Mouse (Mus musculus): Measurements from ENCODE around the gene Gpr25.

The Gpr25 gene

GRCm38 (mm10) chr1:136260635-136261238 is at the start of gene Gpr25:
Gene Gpr25 (minus strand): TSS chr1:136260873.
- no peak for DNase-seq

- no peak for DNase-seq
Measured at GRCm38 (mm10) chr1:136309193-136309592, 48.5 kb upstream of the Gpr25 start.

- peak; percentile 54 for DNase-seq
Measured at GRCm38 (mm10) chr1:136306424-136306823, 45.8 kb upstream of the Gpr25 start.

DNA sequence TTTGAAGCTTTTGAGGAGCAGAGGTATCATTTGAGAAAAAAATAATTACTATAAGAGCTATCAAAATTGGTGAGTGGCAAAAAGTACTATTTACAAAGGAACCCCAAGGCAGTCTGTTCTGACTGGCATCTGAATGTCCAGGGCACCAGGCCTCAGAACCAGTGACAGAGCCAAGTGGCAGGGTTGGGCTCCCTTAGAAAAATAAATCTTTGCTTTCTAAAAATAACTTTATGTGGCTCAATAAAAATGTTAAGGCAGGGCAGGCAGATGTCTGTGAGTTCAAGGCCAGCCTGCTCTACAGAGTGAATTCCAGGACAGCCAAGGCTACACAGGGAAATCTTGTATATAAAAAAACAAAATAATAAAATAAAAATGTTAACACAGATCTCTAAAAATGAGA is 33.3 kb upstream of the Gpr25 start:
- DNase-seq, result no peak

- DNase-seq, result no peak
Measured at GRCm38 (mm10) chr1:136289803-136290202, 29.1 kb upstream of the Gpr25 start.

DNA sequence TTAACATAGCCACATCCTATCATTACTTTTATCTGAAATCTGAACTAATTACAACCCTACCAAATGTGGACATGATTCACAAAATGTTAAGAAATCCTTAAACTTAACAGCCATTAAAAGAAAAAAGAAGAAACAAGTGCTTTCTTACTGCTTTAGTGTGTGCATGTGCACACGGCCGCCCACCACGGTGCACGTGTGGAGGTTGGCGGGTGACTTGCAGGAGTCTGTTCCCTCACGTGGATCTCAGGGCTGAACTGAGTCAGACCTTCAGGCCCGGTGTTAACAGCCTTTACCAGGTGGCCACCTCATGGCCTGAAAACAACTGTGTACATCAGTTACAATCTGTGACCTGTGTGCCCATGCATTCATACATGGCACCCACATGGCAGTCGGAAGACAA is 16.7 kb upstream of the Gpr25 start:
- no peak for DNase-seq

GRCm38 (mm10) chr1:136268224-136268623 is 7.6 kb upstream of the Gpr25 start:
- DNase-seq, result no peak

DNA sequence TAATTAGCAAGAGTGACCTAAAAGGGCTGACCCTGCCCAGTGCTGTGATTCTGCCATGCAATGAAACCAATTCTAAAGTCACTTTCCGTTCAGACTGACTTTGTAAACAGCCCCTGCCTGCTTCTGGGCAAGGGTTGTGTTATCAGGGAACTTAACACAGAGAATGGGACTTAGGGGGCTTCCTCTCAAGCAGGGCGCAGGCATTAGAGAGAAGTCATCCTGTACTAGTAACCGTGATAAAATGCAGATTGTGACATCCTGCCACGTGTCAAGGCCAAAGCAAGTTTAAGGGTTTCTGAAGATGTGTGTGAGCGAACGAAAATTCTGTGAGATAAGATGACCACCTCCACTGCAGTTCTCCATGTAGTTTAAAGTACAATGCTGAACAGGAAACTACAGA is 5.5 kb upstream of the Gpr25 start:
- DNase-seq, result no peak

- no peak for DNase-seq
Measured at GRCm38 (mm10) chr1:136263355-136263754, 2.7 kb upstream of the Gpr25 start.

- DNase-seq, result peak; percentile 79
Measured at GRCm38 (mm10) chr1:136259893-136260634, 609 bp downstream of the Gpr25 start.

DNA sequence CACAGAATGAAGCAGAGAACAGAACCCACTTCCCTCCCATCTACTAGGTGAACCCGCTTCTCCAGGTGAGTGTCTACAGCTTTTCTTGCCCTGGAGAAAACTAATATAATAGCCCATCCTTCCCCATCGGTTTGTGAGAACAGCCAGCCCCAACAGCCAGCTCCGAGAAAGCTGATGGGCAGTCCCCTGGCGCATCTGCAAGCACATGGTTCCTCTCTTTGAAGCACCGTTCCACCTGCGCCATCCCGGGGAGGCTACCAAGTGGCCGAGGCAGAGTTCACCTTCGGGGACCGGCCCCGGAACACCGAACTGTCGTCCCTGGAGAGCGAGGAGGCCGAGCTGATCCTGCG is 1.2 kb downstream of the Gpr25 start:
- no peak for DNase-seq

GRCm38 (mm10) chr1:136258495-136258894 is 2.2 kb downstream of the Gpr25 start:
- DNase-seq, result no peak

DNA sequence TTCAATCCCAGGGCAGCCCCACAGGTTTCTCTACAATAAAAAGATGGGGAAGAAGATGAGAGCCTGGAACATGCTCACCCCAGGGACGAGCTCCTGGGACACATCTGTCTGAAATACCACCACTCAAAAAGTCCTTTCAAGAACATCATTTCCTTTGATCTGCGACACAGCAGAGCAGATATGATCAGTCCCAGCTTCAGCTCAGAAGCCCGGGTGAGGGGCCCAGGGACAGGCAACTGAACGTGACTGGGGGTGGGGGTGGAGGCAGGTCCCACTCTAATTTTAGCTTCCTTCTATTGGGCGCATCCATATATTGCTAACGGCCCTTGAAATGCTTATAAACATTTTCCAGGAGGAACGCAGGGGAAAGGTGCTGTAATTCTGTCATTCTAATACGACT is 5.0 kb downstream of the Gpr25 start:
- DNase-seq, result no peak

DNA sequence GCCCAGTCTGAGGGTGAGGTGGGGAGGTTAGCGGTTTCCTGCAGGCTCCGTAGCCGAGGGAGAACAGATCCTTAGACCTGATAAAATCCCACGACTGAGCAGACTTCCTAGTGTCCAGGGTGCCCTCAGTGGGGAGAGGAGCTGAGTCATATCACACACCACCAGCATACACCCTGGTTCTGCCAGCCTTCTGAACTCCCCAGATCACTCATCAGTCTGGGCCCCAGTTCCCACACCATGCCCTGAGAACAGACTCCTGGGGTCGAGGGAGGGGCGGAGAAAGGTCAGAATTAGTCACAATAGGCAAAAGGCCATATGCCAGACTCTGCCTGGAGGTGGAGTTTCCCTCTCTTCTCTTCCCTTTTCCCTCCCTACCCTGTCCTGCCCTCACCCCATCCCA is 5.5 kb downstream of the Gpr25 start:
- no peak for DNase-seq

DNA sequence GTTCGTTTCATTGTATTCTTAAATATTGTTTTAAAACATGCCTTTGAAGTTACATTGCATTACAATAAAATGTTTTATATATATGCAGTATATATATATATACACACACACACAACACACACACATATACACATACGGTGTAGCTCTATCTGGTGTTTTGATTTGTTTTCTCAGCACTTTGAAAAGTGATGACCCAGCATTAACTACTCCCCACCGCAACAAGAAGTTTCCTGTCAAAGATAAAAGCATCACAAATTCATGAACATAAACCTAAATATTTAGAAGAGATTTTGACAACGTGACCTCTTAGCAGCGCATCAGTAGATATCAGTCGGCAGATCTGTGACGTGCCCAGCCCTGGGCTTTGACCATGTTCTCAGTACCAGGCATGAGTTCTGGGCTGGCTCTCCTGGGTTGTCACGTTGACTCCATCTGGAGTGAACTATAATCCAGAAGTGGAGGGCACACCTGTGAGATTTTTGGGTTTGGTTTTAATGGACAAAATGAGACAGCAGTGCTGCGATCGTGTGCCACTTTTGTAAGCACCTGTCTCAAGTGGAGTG is 6.1 kb downstream of the Gpr25 start:
- no peak for DNase-seq

DNA sequence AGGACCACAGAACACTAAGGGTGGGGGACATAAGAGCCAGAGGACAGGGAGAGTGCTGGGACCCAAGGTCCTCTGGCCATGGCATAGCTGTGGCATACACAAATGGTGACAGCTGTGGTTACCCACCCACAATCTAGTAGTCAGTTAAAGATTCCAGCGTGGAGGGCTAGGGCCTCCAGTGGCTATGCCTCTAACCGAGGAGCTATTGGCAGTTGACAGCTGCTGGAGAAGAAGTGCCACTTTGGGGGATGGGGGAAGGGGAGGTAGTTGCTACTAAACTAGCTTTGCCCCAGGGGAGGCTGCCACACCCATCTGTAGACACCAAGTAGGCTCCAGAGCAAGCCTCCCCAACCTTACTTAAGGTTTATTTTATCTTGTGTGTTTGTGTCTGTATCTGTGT is 7.2 kb downstream of the Gpr25 start:
- DNase-seq, result no peak

DNA sequence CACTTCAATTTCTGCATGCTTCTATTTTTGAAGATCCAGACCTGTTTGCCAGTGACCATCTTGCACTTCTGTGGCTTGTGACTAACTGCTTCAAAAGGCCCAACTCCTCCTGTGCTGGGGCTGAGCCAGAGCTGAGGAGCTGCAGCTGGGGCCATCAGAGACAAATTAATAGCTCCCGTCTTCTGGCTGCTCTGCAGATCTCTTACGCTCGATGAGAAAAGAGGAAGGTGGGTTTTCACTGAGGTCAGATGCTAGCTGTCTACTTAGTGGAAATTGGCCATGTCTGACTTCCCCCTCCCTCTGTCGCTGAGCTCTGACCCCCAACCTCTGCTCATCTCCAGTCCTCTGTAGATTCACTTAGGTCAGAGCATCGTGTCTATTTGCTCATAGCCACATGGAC is 11.0 kb downstream of the Gpr25 start:
- DNase-seq, result no peak

- DNase-seq, result no peak
Measured at GRCm38 (mm10) chr1:136247393-136247792, 13.3 kb downstream of the Gpr25 start.

- no peak for DNase-seq
Measured at GRCm38 (mm10) chr1:136244469-136244868, 16.2 kb downstream of the Gpr25 start.

DNA sequence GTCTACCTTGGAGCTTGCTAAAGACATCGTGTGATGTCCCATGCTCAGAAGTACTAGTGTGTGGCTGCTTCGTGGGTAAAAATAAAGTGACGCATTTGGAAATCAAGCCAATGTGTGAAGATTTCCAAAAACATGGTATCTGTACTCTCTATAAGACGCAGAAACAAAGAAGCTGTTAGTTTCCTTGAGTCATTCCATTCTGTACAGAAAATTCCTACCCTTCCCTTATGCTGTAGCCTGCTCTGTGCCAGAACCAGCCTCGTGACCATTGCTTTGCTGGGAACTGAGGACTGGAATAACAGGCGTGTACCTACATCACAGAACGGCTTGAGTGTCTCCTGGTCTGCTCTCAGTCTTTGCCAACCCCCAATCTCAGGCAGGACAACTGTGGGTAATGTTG is 18.9 kb downstream of the Gpr25 start:
- DNase-seq, result no peak

DNA sequence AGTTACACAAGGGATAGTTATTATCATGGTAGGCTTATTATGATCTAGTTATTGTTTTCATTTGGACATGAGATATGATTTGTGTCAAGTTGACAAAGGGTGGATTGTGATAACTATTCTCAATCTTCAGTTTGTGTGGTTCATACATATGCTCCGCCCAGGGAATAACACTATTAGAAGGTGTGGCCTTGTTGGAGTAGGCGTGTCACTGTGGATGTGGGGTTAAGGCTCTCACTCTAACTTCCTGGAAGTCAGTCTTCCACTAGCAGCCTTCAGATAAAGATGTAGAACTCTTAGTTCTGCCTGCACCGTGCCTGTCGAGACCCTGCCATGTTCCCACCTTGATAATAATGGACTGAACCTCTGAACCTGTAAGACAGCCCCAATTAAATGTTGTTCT is 22.2 kb downstream of the Gpr25 start:
- no peak for DNase-seq

DNA sequence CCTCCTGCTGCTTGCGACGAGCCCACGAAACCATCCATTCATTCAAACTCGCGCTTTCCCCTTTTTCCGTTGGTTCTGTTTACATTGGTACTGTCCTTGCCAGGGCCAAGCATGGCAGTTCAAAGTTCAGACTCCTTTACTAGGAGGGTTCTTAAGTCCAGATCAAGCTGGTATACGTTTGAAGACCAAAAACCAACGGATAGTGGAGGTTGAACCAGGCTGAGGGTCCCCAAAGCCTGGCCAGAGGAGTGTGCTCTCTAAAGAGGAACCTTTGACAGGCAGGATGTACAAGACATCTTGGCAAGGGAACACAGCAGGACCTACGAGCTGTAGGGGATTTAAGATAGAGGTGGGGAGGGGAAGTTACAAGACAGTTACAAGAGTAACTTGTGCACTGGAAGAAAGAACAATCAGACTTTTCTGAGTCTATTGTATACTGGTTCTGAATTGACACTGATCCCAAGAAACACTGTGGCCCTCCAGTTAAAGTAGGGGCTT is 26.0 kb downstream of the Gpr25 start:
- no peak for DNase-seq

- DNase-seq, result peak; percentile 90
Measured at GRCm38 (mm10) chr1:136233892-136234594, 26.6 kb downstream of the Gpr25 start, which contains the start of gene Inava. Gene Inava (minus strand): TSS chr1:136234264.

Measured in retina, postnatal 1 day (tissue).